Mouse (Mus musculus) neural tube, embryonic 13.5 days (tissue): ENCODE data around the gene Cbx8. TPM values are rescaled to one million over a fixed set of nuclear protein-coding genes. Genes with fewer than 3 reads are reported as not detected.
A peak's percentile ranks its signal among the peaks of the same experiment; 100 is the strongest.

ENCODE experiments used
- ATAC-seq: fragments of 200-750 bp; cut with Nextera tagmentation; 2 replicates; pipeline ENCODE4 v1.8.0; 2017; ENCODE audit warnings: low read depth, mild to moderate bottlenecking, moderate TSS enrichment, moderate library complexity
- H3K27ac ChIP-seq: fragments of 300-500 bp; sonication (generic); replicated peaks from 2 replicates; pipeline ENCODE4 v1.5.1; 2015; ENCODE audit warnings: moderate library complexity, mild to moderate bottlenecking, inconsistent platforms
- H3K27me3 ChIP-seq: fragments of 300-500 bp; sonication (generic); 2 replicates; pipeline ENCODE4 v1.6.1; 2015; ENCODE audit warnings: mild to moderate bottlenecking, inconsistent platforms
- H3K36me3 ChIP-seq: fragments of 300-500 bp; sonication (generic); 2 replicates; pipeline ENCODE4 v1.6.1; 2015; ENCODE audit warnings: mild to moderate bottlenecking, inconsistent platforms
- H3K4me1 ChIP-seq: fragments of 300-500 bp; sonication (generic); replicated peaks from 2 replicates; pipeline ENCODE4 v1.6.1; 2015; ENCODE audit warnings: inconsistent platforms
- H3K4me2 ChIP-seq: fragments of 300-500 bp; sonication (generic); 2 replicates; pipeline ENCODE4 v1.6.1; 2015; ENCODE audit warnings: inconsistent platforms, mild to moderate bottlenecking, moderate library complexity
- H3K4me3 ChIP-seq: fragments of 300-500 bp; sonication (generic); 2 replicates; pipeline ENCODE4 v1.5.1; 2015; ENCODE audit warnings: mild to moderate bottlenecking, inconsistent platforms
- H3K9ac ChIP-seq: fragments of 300-500 bp; sonication (generic); 2 replicates; pipeline ENCODE4 v1.6.1; 2015; ENCODE audit warnings: moderate library complexity, mild to moderate bottlenecking, inconsistent platforms
- H3K9me3 ChIP-seq: fragments of 300-500 bp; sonication (generic); 2 replicates; pipeline ENCODE4 v1.6.1; 2016; ENCODE audit warnings: inconsistent platforms
- WGBS: fragments of 180-500 bp; shearing (Covaris S2); methylation state at CpG from one replicate; pipeline ENCODE4 v1.1.7; 2015; 5-methylcytosine and 5-hydroxymethylcytosine counted together
- polyA plus RNA-seq: library from polyadenylated mRNA; unstranded; fragments of >200 nt; fragmentation: Nextera tagmentation; extraction: Ambion mirVana; gene quantifications from 2 replicates; pipeline ENCODE4 v1.2.1, GENCODE M21; 2015

The Cbx8 gene
- polyA plus RNA-seq, 1 experiment from 2014 or later, result 8.5 TPM

GRCm38 (mm10) chr11:119053257-119053670 lies 12.5 kb upstream of the Cbx8 start:
- Histone ChIP-seq H3K4me3 (peak overlapping the region; percentile 33), H3K4me2 (peak overlapping the region; percentile 93), H3K9ac (peak overlapping the region; percentile 95), H3K9me3 (no peaks in the 10 kb centered on the region), H3K4me1 (peaks cover 68% of the 10 kb centered on the region), H3K36me3 (no peaks in the 10 kb centered on the region), H3K27me3 (peaks cover 73% of the 10 kb centered on the region), H3K27ac (peak overlapping the region; percentile 96)
- ATAC-seq, result peak; percentile 95
- under 1% methylated on average over 42 of the region's 42 CpGs for WGBS

GRCm38 (mm10) chr11:119052661-119053256 lies 12.0 kb upstream of the Cbx8 start:
- Histone ChIP-seq H3K4me1 (peaks cover 68% of the 10 kb centered on the region), H3K4me2 (peak overlapping the region; percentile 93), H3K9ac (peak overlapping the region; percentile 74), H3K27ac (peak overlapping the region; percentile 96), H3K9me3 (no peaks in the 10 kb centered on the region), H3K27me3 (peaks cover 73% of the 10 kb centered on the region), H3K36me3 (no peaks in the 10 kb centered on the region), H3K4me3 (peak overlapping the region; percentile 33)
- no peak for ATAC-seq
- 3% methylated on average over 13 of the region's 13 CpGs for WGBS

GRCm38 (mm10) chr11:119051927-119052660 lies 11.3 kb upstream of the Cbx8 start:
- ATAC-seq, result no peak
- Histone ChIP-seq H3K27ac (peak overlapping the region; percentile 96), H3K4me3 (peak overlapping the region; percentile 33), H3K4me1 (peaks cover 68% of the 10 kb centered on the region), H3K9me3 (no peaks in the 10 kb centered on the region), H3K36me3 (no peaks in the 10 kb centered on the region), H3K4me2 (peak overlapping the region; percentile 93), H3K27me3 (peaks cover 74% of the 10 kb centered on the region), H3K9ac (peak overlapping the region; percentile 74; the same call in 1 of the 2 replicates)
- WGBS, result 2% methylated on average over 15 of the region's 15 CpGs

GRCm38 (mm10) chr11:119051426-119051825 lies 10.7 kb upstream of the Cbx8 start:
- Histone ChIP-seq H3K9me3 (no peaks in the 10 kb centered on the region), H3K9ac (no peak overlapping the region), H3K36me3 (no peaks in the 10 kb centered on the region), H3K4me1 (peaks cover 68% of the 10 kb centered on the region), H3K4me3 (no peak overlapping the region), H3K27me3 (peaks cover 80% of the 10 kb centered on the region), H3K4me2 (no peak overlapping the region), H3K27ac (no peak overlapping the region)
- no peak for ATAC-seq

GRCm38 (mm10) chr11:119050361-119050760 lies 9.6 kb upstream of the Cbx8 start:
- 7% methylated on average over 2 of the region's 2 CpGs for WGBS
- Histone ChIP-seq H3K4me3 (no peak overlapping the region), H3K9ac (no peak overlapping the region), H3K36me3 (no peaks in the 10 kb centered on the region), H3K27me3 (peaks cover 86% of the 10 kb centered on the region), H3K4me2 (no peak overlapping the region), H3K4me1 (peaks cover 62% of the 10 kb centered on the region), H3K9me3 (no peaks in the 10 kb centered on the region), H3K27ac (no peak overlapping the region)
- ATAC-seq, result no peak

GRCm38 (mm10) chr11:119048133-119048510 lies 7.4 kb upstream of the Cbx8 start:
- Histone ChIP-seq H3K36me3 (no peaks in the 10 kb centered on the region), H3K27ac (no peak overlapping the region), H3K27me3 (peaks cover 95% of the 10 kb centered on the region), H3K4me3 (no peak overlapping the region), H3K4me2 (peak overlapping the region; percentile 72), H3K9ac (no peak overlapping the region), H3K9me3 (no peaks in the 10 kb centered on the region), H3K4me1 (peaks cover 55% of the 10 kb centered on the region)
- no peak for ATAC-seq
- 0% methylated on average over 13 of the region's 13 CpGs for WGBS

GRCm38 (mm10) chr11:119047261-119048132 lies 6.7 kb upstream of the Cbx8 start:
- H3K9ac ChIP-seq, result 0 out of 2 replicates have a peak overlapping the region, but pooled peaks have one; percentile 65

GRCm38 (mm10) chr11:119046601-119047245 lies 6.0 kb upstream of the Cbx8 start:
- Histone ChIP-seq H3K27ac (no peak overlapping the region), H3K4me3 (peak overlapping the region; percentile 40), H3K9ac (peak overlapping the region; percentile 65), H3K4me1 (peaks cover 56% of the 10 kb centered on the region), H3K9me3 (no peaks in the 10 kb centered on the region), H3K27me3 (peaks cover 99% of the 10 kb centered on the region), H3K36me3 (no peaks in the 10 kb centered on the region), H3K4me2 (peak overlapping the region; percentile 72)
- no peak for ATAC-seq
- 1% methylated on average over 39 of the region's 39 CpGs for WGBS

More at GRCm38 (mm10) chr11:119047261-119048132, 6.7 kb upstream of the Cbx8 start:
- Histone ChIP-seq H3K36me3 (no peaks in the 10 kb centered on the region), H3K27ac (no peak overlapping the region), H3K9me3 (no peaks in the 10 kb centered on the region), H3K27me3 (peaks cover 99% of the 10 kb centered on the region), H3K4me3 (peak overlapping the region; percentile 40; the same call in 1 of the 2 replicates), H3K4me2 (peak overlapping the region; percentile 72), H3K4me1 (peaks cover 54% of the 10 kb centered on the region)
- no peak for ATAC-seq
- WGBS, result under 1% methylated on average over 43 of the region's 43 CpGs

- H3K4me1 ChIP-seq, result peaks cover 67% of the 10 kb centered on the region
- WGBS, result 1% methylated on average over 41 of the region's 41 CpGs
- H3K9ac ChIP-seq, result no peak overlapping the region
- H3K27me3 ChIP-seq, result peaks cover 83% of the 10 kb centered on the region
- no peaks in the 10 kb centered on the region for H3K9me3 ChIP-seq
- H3K4me3 ChIP-seq, result no peak overlapping the region
- no peak overlapping the region for H3K4me2 ChIP-seq
- no peak overlapping the region for H3K27ac ChIP-seq
- no peak for ATAC-seq
- no peaks in the 10 kb centered on the region for H3K36me3 ChIP-seq
Measured at GRCm38 (mm10) chr11:119044551-119045337, 4.0 kb upstream of the Cbx8 start.

- Histone ChIP-seq H3K9ac (no peak overlapping the region), H3K27me3 (peaks cover 83% of the 10 kb centered on the region), H3K4me3 (no peak overlapping the region), H3K9me3 (no peaks in the 10 kb centered on the region), H3K36me3 (peaks cover 2% of the 10 kb centered on the region; the same call in 1 of the 2 replicates), H3K4me1 (peaks cover 74% of the 10 kb centered on the region), H3K27ac (no peak overlapping the region), H3K4me2 (no peak overlapping the region)
- WGBS, result 4% methylated on average over 10 of the region's 10 CpGs
- no peak for ATAC-seq
Measured at GRCm38 (mm10) chr11:119043761-119044550, 3.2 kb upstream of the Cbx8 start.
